Mouse (Mus musculus) urinary bladder, adult 18-20 months (tissue): ENCODE results near the gene Ints12.
A peak's percentile ranks its signal among the peaks of the same experiment; 100 is the strongest.

Source experiments
- DNase-seq, 2 experiments: peaks; one replicate each; pipeline ENCODE4 v3.0.0; 2022; ENCODE audit warnings: low spot score in 2 of 2, mixed read lengths in 2 of 2

The Ints12 gene

DNA sequence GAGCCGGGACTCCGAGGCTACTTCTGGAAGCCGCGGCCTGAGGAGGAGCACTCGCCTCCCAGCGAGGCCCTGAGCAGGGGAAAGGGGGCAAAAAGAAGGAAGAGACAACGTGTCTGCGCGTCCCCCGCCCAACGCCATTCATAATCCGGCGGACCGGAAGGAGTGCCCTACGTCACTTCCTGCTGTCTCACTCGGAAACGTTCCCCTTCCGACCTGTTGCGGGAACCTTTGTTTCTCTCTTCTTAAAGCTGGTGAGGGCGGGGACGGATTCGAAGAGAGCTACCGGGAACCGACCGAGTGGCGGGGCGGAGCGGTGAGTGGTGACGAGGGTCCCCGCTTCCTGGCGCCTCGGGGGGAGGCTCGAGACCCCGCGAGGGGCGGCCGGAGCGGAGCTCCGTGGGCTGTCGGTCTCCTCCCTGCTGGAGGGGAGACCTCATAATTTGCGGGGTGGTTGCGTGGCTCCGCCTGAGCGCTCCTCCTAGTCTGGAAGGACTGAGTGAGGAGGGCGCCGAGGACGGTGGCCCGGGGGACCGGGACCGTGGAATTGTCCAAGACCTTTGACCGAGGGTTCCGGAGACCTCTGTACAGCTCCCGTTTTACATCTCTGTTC is at the start of gene Ints12, which contains the start of gene Gstcd:
Gene Ints12 (plus strand): TSS at position 177 of the 610 bp plus-strand sequence.
Gene Gstcd (minus strand): TSS at position 370 of the 610 bp plus-strand sequence.
- DNase-seq = peak; percentile 79 to 84

DNA sequence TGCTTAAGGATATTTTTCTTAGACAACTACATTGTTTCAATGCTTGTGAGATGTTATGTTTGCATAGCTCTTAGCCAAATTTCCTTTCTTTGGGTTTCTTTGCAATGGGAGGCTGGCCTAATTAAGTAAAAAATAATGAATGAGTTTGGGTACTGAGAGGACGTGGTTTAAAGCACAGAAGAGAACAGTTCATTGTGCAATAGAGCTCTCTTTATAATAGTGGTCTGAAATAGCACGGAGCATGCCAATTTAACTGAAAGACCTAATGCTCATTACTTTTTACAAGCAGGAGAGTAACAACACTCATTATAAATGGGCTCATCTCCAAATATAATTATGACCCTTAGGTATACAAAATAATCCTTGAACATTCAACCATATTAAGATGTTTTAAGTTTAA is 39.6 kb upstream of the Ints12 start:
- DNase-seq = no peak

DNA sequence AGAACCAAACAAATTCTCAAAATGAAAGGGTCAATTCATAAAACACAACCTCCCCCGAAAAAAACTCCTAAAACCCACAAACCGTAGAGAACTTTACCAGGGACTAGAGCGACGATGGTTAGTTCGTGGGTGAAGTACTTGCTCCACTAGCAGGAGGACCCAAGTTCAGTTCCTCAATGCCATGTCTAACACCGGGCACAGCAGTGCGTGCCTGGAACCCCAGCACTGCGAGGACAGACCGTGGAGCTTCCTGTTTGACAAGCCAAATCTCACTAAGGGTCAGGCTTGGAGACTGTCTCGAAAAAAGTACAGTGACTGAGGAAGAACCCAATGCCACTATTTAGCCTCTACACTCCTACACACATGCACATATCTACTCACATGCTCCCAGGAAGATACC is 16.1 kb upstream of the Ints12 start:
- no peak for DNase-seq

DNA sequence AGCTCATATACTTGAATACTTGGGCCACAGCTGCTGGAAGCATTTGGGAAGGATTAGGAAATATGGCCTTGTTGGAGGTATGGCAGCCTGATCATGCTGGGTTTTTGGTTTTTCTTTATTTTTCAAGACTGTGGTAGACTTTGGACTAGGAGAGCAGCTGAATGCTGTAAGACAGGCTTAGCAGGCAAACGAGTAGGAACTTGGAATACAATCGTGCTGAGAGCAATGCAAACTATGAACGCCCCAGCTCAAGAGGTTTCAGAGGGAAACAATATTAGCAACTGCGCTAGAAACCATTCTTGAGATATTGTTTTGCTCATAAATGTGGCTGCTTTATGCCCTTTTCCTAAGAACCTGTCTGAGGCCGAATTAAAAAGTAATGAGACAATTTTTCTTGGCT is 8.9 kb upstream of the Ints12 start:
- no peak for DNase-seq

GRCm38 (mm10) chr3:133085858-133086257 is 5.8 kb upstream of the Ints12 start:
- no peak for DNase-seq

DNA sequence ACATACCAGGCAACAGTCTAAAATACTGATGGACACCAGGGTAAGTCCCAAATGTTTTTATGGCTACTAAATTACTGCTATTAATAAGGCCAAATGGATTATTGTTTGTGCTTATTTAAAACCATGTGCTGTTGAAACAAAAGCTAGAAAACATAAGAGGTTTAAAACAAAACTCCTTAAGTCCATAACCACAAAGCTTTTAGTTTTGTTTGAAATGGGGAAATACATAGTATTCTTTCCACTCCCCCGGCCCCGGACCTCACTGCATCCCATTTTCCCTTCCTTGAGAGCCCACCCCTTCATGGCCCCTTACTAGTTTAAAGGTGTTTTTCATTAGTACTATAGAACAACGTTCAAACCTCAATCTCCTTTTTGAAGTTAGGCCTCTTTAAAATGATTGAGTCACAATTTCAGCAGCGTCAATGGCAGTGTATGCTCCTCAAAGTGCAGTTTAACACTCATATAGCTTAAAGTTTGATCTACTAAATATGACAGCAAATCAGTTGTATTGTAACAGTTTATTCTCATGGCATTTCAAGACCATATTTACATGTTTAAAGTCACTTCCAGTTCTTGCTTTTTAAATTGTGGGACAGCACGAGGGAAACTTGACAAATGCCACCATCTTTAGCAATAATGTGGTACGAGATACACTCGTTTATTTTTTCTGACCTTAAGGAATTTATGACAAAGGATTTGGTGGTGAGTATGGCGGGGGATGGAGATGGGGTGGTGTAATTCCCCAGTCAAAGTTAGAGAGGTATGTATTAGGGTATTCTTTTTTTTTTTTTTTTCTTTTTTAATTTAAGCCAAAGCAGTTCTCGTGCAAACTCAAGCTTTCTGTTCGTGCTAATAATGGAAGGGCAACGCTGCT is 1.2 kb upstream of the Ints12 start:
- no peak for DNase-seq

DNA sequence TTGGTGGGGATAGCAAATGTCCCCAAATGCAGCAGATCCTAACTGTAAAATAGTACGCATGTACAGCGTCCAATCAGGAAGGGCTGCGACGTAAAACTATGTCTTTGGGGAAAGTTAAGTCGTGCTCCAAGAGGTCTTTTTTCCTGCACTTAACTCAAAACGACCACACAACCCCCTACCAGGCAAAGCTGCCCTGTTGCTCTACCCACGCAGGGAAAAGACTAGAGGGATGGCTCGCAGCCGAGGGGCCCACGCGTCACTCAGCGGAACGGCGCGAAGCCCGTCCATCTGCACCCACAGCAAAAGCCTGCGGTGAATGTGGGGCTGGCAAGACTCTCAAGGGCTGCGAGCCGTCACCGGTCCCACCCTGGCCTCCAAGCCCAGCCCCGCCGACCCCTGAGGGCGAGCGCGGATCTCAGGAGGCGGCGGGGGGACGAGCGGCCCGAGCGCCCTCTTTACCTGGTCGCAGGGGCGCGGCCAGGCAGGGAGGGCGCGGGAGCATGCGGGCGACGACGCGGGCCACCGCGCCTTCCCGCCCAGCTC is 448 bp upstream of the Ints12 start:
- DNase-seq = peak in 1 of 2 experiments; percentile 2

GRCm38 (mm10) chr3:133092274-133092853 is 724 bp downstream of the Ints12 start:
- DNase-seq = no peak

DNA sequence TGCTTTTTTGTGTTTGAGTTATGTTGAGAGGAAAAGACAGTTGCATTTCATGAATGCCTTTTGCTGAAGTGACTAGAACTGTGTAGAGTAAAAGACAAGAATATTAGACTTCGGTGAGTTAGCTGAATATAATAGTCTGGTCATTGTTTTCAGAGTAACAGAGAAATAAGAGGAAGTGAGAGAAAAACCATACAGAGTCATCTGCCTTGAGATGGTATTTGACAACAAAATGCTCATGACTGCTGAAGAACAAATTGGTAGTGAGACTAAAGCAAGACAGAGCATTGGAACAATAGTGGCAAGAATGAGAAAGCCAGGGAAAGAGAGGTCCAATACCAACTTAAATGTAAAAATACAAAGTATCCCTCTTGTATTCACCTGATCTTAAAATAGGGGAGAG is 1.3 kb downstream of the Ints12 start:
- no peak for DNase-seq

DNA sequence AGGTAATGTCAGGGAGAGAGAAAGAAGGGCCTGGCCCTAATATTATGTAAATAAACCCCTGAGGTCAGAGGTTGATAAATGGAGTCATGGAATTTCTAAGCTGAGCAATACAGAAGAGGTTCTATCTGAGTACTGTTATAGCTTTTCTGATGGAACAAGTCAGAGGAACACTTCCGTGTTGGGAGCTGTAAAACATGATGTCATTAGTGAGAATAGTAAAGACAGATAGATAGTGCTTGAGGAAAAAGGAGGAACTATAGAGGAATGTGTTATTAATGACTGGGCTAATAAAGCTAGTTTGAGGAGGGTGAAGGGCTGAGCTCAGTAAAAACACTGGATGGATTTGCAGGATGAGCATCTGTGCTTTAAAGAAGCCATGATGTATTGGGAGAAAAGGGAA is 2.7 kb downstream of the Ints12 start:
- no peak for DNase-seq

GRCm38 (mm10) chr3:133097936-133098335 is 6.3 kb downstream of the Ints12 start:
- no peak for DNase-seq

GRCm38 (mm10) chr3:133098336-133098735 is 6.7 kb downstream of the Ints12 start:
- no peak for DNase-seq

DNA sequence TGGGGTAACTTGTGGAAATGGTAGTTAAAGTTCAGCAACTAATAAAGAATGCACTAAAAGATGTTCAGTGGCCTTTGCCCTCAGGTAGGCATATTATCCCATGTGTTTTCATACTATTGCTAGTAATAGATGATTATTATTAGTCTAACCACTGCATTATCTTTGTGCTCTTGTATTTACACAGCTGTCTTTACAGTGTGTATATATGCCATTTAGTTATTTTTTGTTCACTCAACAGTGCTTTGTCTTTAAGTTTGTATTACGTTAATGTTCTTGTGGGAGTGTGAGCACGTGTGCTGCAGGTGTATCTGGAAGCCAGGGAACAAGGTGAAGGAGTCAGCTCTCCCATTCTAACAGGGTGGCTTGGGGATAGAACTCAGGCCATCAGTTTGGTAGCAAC is 7.3 kb downstream of the Ints12 start:
- DNase-seq = no peak

GRCm38 (mm10) chr3:133103768-133104167 is 12.1 kb downstream of the Ints12 start:
- no peak for DNase-seq

DNA sequence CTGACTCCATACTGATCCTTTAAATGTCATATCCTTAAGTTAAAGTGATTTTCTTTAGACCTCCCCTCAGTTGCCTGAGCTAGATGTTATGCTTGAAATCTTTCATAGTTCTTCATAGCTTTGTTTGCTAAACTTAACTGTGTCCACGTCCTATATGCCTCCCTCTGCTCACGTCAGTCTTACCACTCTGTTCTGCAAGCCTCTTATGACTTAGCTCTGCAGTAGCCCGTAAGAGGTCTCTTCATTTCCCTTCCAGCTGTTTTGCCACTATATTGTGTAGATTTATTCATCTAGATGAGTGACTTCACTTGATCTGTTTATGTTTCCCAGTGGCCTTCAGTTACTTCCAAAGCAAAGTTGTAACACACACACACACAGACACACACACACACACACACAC is 12.8 kb downstream of the Ints12 start:
- DNase-seq = no peak

GRCm38 (mm10) chr3:133108731-133109130 is 17.1 kb downstream of the Ints12 start:
- DNase-seq = no peak

- no peak for DNase-seq
Observed at GRCm38 (mm10) chr3:133109844-133110243, 18.2 kb downstream of the Ints12 start.

GRCm38 (mm10) chr3:133111741-133112140 is 20.1 kb downstream of the Ints12 start:
- no peak for DNase-seq

GRCm38 (mm10) chr3:133113281-133113680 is 21.6 kb downstream of the Ints12 start:
- DNase-seq = no peak

DNA sequence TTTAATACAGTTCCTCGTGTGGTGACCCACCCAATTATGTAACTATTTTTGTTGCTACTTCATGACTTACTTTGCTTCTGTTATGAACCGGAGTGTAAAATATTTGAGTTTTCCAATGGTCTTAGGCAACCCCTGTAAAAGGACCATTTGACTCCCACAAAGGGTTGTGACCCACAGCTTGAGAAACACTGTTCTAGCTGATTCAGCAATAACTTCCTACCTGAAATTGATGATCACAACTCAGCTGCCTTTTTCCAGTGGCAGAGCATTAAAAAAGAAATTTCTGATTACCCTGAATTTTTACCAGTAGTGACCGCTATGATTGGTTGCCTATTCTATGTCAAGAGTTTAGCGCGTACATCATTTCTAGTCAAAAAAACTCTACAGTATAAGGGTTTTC is 39.7 kb downstream of the Ints12 start:
- no peak for DNase-seq

DNA sequence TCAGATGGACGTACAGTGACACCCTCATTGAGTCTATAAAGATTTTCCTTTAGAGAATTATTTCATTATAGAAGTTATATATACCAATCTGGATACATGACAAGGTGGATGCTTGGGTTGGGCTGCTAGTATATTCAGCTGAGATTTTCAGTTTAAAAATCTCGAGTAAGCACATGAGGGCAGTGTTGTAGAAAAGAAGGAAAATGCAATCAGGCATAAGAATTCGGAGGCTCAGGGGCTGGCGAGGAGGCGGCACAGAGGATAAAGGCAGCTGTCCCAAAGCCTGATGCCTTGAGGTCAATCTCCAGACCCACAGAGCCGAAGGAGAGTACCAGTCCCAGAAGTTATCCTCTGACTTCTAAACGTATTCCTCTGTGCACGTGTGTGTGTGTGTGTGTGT is 41.0 kb downstream of the Ints12 start:
- no peak for DNase-seq

GRCm38 (mm10) chr3:133141877-133142276 is 50.2 kb downstream of the Ints12 start:
- DNase-seq = no peak
